Mouse (Mus musculus): ENCODE results near the gene Ech1.

GRCm38 (mm10) chr7:28877856-28878255 is 52.8 kb downstream of the Ech1 start:
- TF ChIP-seq CTCF (IDR thresholded peaks at IDR 0.05; ENCODE audit: control insufficient read depth, insufficient read depth, low read length) (no peak), POLR2A (IDR thresholded peaks at IDR 0.05; ENCODE audit: borderline replicate concordance, control insufficient read depth, low read depth, low read length) (no peak)

Data from bone marrow, adult 2 months (tissue).